Mouse (Mus musculus) urinary bladder, postnatal 14 days (tissue): Measurements from ENCODE around the gene Gm13539.

ENCODE experiments used
- DNase-seq: peaks from one replicate; pipeline ENCODE4 v3.0.0; 2021; ENCODE audit warnings: low spot score

Gene Gm13539

GRCm38 (mm10) chr2:25828344-25828947, 46.4 kb downstream of the Gm13539 start:
- no peak for DNase-seq

- DNase-seq: no peak
Measured at GRCm38 (mm10) chr2:25830786-25831185, 48.7 kb downstream of the Gm13539 start.

GRCm38 (mm10) chr2:25836291-25836690, 54.2 kb downstream of the Gm13539 start:
- DNase-seq: peak; percentile 77
